Mouse (Mus musculus): ENCODE measurements around the gene Dlx3.
A peak's percentile ranks its signal among the peaks of the same experiment; 100 is the strongest.

Dlx3 gene

GRCm38 (mm10) chr11:95157356-95157755 is 37.4 kb downstream of the Dlx3 start:
- no peak for DNase-seq (ENCODE audit: low read depth)

- DNase-seq (ENCODE audit: low read depth), result peak; percentile 31
Observed at GRCm38 (mm10) chr11:95157872-95158271, 38.0 kb downstream of the Dlx3 start.

GRCm38 (mm10) chr11:95159763-95160371 is 39.9 kb downstream of the Dlx3 start:
- no peak for DNase-seq (ENCODE audit: low read depth)

- DNase-seq (ENCODE audit: low read depth), result peak; percentile 42
Observed at GRCm38 (mm10) chr11:95160693-95161092, 40.8 kb downstream of the Dlx3 start.

- DNase-seq (ENCODE audit: low read depth), result no peak
Observed at GRCm38 (mm10) chr11:95161708-95162107, 41.8 kb downstream of the Dlx3 start.

- no peak for DNase-seq (ENCODE audit: low read depth)
Observed at GRCm38 (mm10) chr11:95165857-95166256, 45.9 kb downstream of the Dlx3 start.
